Mouse (Mus musculus) kidney, adult 8-10 months (tissue): ENCODE data around the gene Nlrp6.
"Not testable (repeated sequence)": the region's sequence is repeated elsewhere in the genome, so short reads cannot be mapped to it uniquely, and the experiment has no call there.

Experiments
- DNase-seq, 2 experiments: peaks; one replicate each; pipeline ENCODE4 v3.0.0; 2022

Gene Nlrp6

GRCm38 (mm10) chr7:140920418-140921029 is at the start of gene Nlrp6:
Gene Nlrp6 (plus strand): TSS chr7:140920902.
- no peak for DNase-seq

- DNase-seq, result no peak
Observed at GRCm38 (mm10) chr7:140874224-140874623, 46.5 kb upstream of the Nlrp6 start.

GRCm38 (mm10) chr7:140877364-140877763 is 43.3 kb upstream of the Nlrp6 start:
- no peak for DNase-seq

GRCm38 (mm10) chr7:140879355-140879754 is 41.3 kb upstream of the Nlrp6 start:
- no peak for DNase-seq

- peak; percentile 65 to 69 for DNase-seq
Observed at GRCm38 (mm10) chr7:140880419-140880818, 40.3 kb upstream of the Nlrp6 start.

- peak; percentile 37 to 53 for DNase-seq
Observed at GRCm38 (mm10) chr7:140880865-140881515, 39.7 kb upstream of the Nlrp6 start.

GRCm38 (mm10) chr7:140881696-140882468 is 38.8 kb upstream of the Nlrp6 start, which contains the start of the genes Psmd13 and Sirt3:
Gene Psmd13 (plus strand): TSS chr7:140881968.
Gene Sirt3 (minus strand): TSS chr7:140882309.
- DNase-seq, result peak; percentile 93 to 94

- no peak for DNase-seq
Observed at GRCm38 (mm10) chr7:140882469-140882803, 38.3 kb upstream of the Nlrp6 start.

GRCm38 (mm10) chr7:140890636-140891035 is 30.1 kb upstream of the Nlrp6 start:
- DNase-seq, result not testable (repeated sequence)

- DNase-seq, result no peak
Observed at GRCm38 (mm10) chr7:140894031-140894430, 26.7 kb upstream of the Nlrp6 start.

GRCm38 (mm10) chr7:140894611-140895010 is 26.1 kb upstream of the Nlrp6 start:
- DNase-seq, result peak; percentile 38 to 47

GRCm38 (mm10) chr7:140897863-140898262 is 22.8 kb upstream of the Nlrp6 start:
- no peak for DNase-seq

GRCm38 (mm10) chr7:140899121-140899520 is 21.6 kb upstream of the Nlrp6 start:
- DNase-seq, result no peak

GRCm38 (mm10) chr7:140900220-140900619 is 20.5 kb upstream of the Nlrp6 start, which contains the start of gene Cox8b:
Gene Cox8b (minus strand): TSS chr7:140900446.
- DNase-seq, result no peak

- peak in 1 of 2 experiments; percentile 33 for DNase-seq
Observed at GRCm38 (mm10) chr7:140902036-140902875, 18.4 kb upstream of the Nlrp6 start.

GRCm38 (mm10) chr7:140903212-140903611 is 17.5 kb upstream of the Nlrp6 start:
- peak; percentile 74 to 90 for DNase-seq

- DNase-seq, result peak; percentile 55 to 78
Observed at GRCm38 (mm10) chr7:140905642-140906081, 15.0 kb upstream of the Nlrp6 start.

GRCm38 (mm10) chr7:140907131-140907530 is 13.6 kb upstream of the Nlrp6 start:
- no peak for DNase-seq

- no peak for DNase-seq
Observed at GRCm38 (mm10) chr7:140907697-140908096, 13.0 kb upstream of the Nlrp6 start.

- no peak for DNase-seq
Observed at GRCm38 (mm10) chr7:140908181-140908580, 12.5 kb upstream of the Nlrp6 start.

- peak; percentile 88 to 90 for DNase-seq
Observed at GRCm38 (mm10) chr7:140908634-140909107, 12.0 kb upstream of the Nlrp6 start.

- DNase-seq, result no peak
Observed at GRCm38 (mm10) chr7:140912293-140912692, 8.4 kb upstream of the Nlrp6 start.
